Mouse (Mus musculus): ENCODE measurements around the gene Slc22a12. TPM values are rescaled to one million over a fixed set of nuclear protein-coding genes. Genes with fewer than 3 reads are reported as not detected.

Slc22a12 gene
- total and polyA plus RNA-seq, 3 experiments = 0.17 to 1.2 (median 0.94) TPM

DNA sequence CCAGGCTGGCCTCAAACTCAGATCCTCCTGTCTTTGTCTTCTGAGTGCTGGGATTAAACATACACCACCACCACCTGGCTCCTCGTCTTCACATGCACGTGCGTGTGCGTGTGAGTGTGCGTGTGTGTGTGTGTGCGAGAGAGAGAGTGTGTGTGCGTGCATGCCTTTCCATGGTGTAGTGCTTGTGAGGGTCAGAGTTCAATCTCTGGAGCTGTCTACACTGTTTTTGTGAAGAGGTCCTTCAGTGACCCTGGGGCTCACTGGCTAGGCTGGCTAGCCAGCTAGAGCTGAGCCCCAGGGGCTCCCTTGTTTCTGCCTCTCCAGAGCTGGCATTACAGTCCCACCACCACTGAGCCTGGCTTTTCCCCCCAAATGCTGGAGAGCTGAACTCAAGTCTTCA lies 1.3 kb downstream of the Slc22a12 start:
- dilution Hi-C loops (cut with MboI; ENCODE audit: extremely low pct_ligation_motif_present, extremely low pct_unique_long_range_greater_than_20kb, low sequenced_read_pairs) = no loop called here
- Histone ChIP-seq H3K79me2 (replicated peaks; ENCODE audit: control insufficient read depth, extremely low read depth, insufficient read depth, poor library complexity, severe bottlenecking) (no peaks in the 10 kb centered on the region), H3K4me3 (replicated peaks in 1 of 3; ENCODE audit: low read depth in 2 of 3, low read length in 2 of 3, poor library complexity in 1 of 3) (no peak overlapping the region), H3K27ac (ENCODE audit: insufficient read depth, low read depth) (no peak overlapping the region), H3K27me3 (replicated peaks) (no peaks in the 10 kb centered on the region), H3K9ac (ENCODE audit: insufficient read depth, low read depth) (no peak overlapping the region), H3K36me3 (replicated peaks in 1 of 2; ENCODE audit: control insufficient read depth in 1 of 2, insufficient read depth in 1 of 2, low read length in 1 of 2) (no peaks in the 10 kb centered on the region), H3K4me1 (ENCODE audit: control insufficient read depth in 1 of 2, insufficient read depth in 2 of 2) (peaks cover 32 to 70% of the 10 kb centered on the region in 2 experiments), H3K4me2 (ENCODE audit: insufficient read depth, low read depth, poor library complexity, severe bottlenecking) (no peak overlapping the region), H3K9me3 (replicated peaks; ENCODE audit: low read length) (peaks cover 12% of the 10 kb centered on the region)
- no peak for TF ChIP-seq RCOR1 (conservative IDR thresholded peaks at IDR 0.05; ENCODE audit: low read depth, low read length)
- in situ Hi-C loops (cut with MboI; ENCODE audit: low pct_ligation_motif_present, low pct_unique_long_range_greater_than_20kb, low sequenced_read_pairs) = loop anchor here (5.0 kb wide), 1 partner anchor 34 kb away; no protein-coding TSS in a partner anchor
- DNase-seq (ENCODE audit: extremely low read depth) = no peak

DNA sequence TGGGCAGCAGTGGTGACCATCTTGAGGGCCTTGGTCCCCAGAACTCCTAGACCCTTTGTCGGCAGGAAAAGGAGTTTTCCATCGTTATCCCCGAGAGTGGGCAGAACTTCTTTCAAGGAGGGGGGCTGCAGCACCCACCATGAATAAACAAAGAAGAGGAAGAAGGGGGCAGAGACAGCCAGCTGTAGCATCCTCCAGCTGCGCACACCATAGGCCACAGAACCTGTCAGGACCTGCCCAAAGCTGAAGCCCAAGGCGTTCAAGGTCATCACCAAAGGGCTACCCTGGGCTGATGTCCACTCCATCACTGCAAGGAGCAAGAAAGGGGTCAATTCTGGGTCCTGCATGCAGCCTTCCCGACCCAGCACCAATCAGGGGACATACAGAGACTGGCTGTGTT lies 2.6 kb downstream of the Slc22a12 start:
- H3K4me2 ChIP-seq (ENCODE audit: insufficient read depth, low read depth, poor library complexity, severe bottlenecking) = no peak overlapping the region
- no peak overlapping the region for H3K9ac ChIP-seq (ENCODE audit: insufficient read depth, low read depth)
- peaks cover 10% of the 10 kb centered on the region for H3K9me3 ChIP-seq (replicated peaks; ENCODE audit: low read length)
- H3K36me3 ChIP-seq (replicated peaks in 1 of 2; ENCODE audit: control insufficient read depth in 1 of 2, insufficient read depth in 1 of 2, low read length in 1 of 2) = peaks cover 0 to 2% of the 10 kb centered on the region in 2 experiments
- no peak overlapping the region for H3K27ac ChIP-seq (ENCODE audit: insufficient read depth, low read depth)
- peak overlapping the region in 2 of 3 experiments; percentile 22 to 28 for H3K4me3 ChIP-seq (replicated peaks in 1 of 3; ENCODE audit: low read depth in 2 of 3, low read length in 2 of 3, poor library complexity in 1 of 3)
- in situ Hi-C loops (cut with MboI; ENCODE audit: low pct_ligation_motif_present, low pct_unique_long_range_greater_than_20kb, low sequenced_read_pairs) (loop anchor here (5.0 kb wide), 1 partner anchor 33 kb away; no protein-coding TSS in a partner anchor), dilution Hi-C loops (cut with MboI; ENCODE audit: extremely low pct_ligation_motif_present, extremely low pct_unique_long_range_greater_than_20kb, low sequenced_read_pairs) (no loop called here)
- DNase-seq (ENCODE audit: extremely low read depth) = no peak
- H3K27me3 ChIP-seq (replicated peaks) = no peaks in the 10 kb centered on the region
- H3K79me2 ChIP-seq (replicated peaks; ENCODE audit: control insufficient read depth, extremely low read depth, insufficient read depth, poor library complexity, severe bottlenecking) = no peaks in the 10 kb centered on the region
- no peak for TF ChIP-seq CHD2 (IDR thresholded peaks at IDR 0.05; ENCODE audit: low read length)
- TF ChIP-seq USF1 (IDR thresholded peaks at IDR 0.05; ENCODE audit: low read depth, low read length) = no peak
- TF ChIP-seq ZC3H11A (IDR thresholded peaks at IDR 0.05; ENCODE audit: low read depth, low read length) = no peak
- no peak for TF ChIP-seq E2F4 (IDR thresholded peaks at IDR 0.05; ENCODE audit: insufficient replicate concordance, low read depth, low read length)
- no peak for TF ChIP-seq TBP (conservative IDR thresholded peaks at IDR 0.05; ENCODE audit: low read depth, low read length)
- TF ChIP-seq IRF4 (IDR thresholded peaks at IDR 0.05; ENCODE audit: low read depth, low read length) = 0 out of 2 replicates have a peak, but pooled peaks have one; percentile 4
- TF ChIP-seq MAX (IDR thresholded peaks at IDR 0.05; ENCODE audit: low read length) = no peak
- no peak for TF ChIP-seq MAFK (IDR thresholded peaks at IDR 0.05; ENCODE audit: insufficient replicate concordance, low read length)
- TF ChIP-seq ZKSCAN1 (IDR thresholded peaks at IDR 0.05; ENCODE audit: borderline replicate concordance, low read depth, low read length) = no peak
- no peak for TF ChIP-seq POLR2A (IDR thresholded peaks at IDR 0.05; ENCODE audit: low read depth, low read length)
- no peak for TF ChIP-seq BHLHE40 (IDR thresholded peaks at IDR 0.05; ENCODE audit: low read depth, low read length)
- no peak for TF ChIP-seq PAX5 (IDR thresholded peaks at IDR 0.05; ENCODE audit: low read length)
- TF ChIP-seq TCF12 (IDR thresholded peaks at IDR 0.05; ENCODE audit: low read depth, low read length) = peak; percentile 60; the same call in 1 of the 2 replicates
- no peak for TF ChIP-seq SIN3A (IDR thresholded peaks at IDR 0.05; ENCODE audit: low read length)
- no peak for TF ChIP-seq RAD21 (IDR thresholded peaks at IDR 0.05; ENCODE audit: low read depth, low read length)
- no peak for TF ChIP-seq MXI1 (IDR thresholded peaks at IDR 0.05; ENCODE audit: low read depth, low read length)
- TF ChIP-seq ETS1 (conservative IDR thresholded peaks at IDR 0.05; ENCODE audit: low read depth, low read length) = no peak
- TF ChIP-seq KAT2A (IDR thresholded peaks at IDR 0.05; ENCODE audit: insufficient replicate concordance, low read length) = no peak
- no peak for TF ChIP-seq NRF1 (IDR thresholded peaks at IDR 0.05; ENCODE audit: low read depth, low read length)
- TF ChIP-seq CHD1 (IDR thresholded peaks at IDR 0.05; ENCODE audit: low read depth, low read length) = peak; percentile 78; the same call in 1 of the 2 replicates
- peaks cover 32 to 68% of the 10 kb centered on the region in 2 experiments for H3K4me1 ChIP-seq (ENCODE audit: control insufficient read depth in 1 of 2, insufficient read depth in 2 of 2)
